Mouse (Mus musculus) thymus, adult 2 months (tissue): ENCODE measurements around the gene Etl4. TPM values are rescaled to one million over a fixed set of nuclear protein-coding genes. Genes with fewer than 3 reads are reported as not detected.

ENCODE experiments used
- DNase-seq: peaks from one replicate; pipeline ENCODE4 v3.0.0; 2021
- H3K27ac ChIP-seq: fragments of 200-500 bp; 2 replicates; pipeline ENCODE4 v1.5.1; 2012; ENCODE audit warnings: low read length, control low read depth; ENCODE audit not compliant: control insufficient read depth, insufficient read depth
- H3K27me3 ChIP-seq: fragments of 200-500 bp; 2 replicates; pipeline ENCODE4 v1.6.1; 2012; ENCODE audit warnings: mild to moderate bottlenecking, low read length, moderate library complexity, mixed read lengths; ENCODE audit not compliant: control insufficient read depth, insufficient read depth
- H3K36me3 ChIP-seq: fragments of 200-500 bp; 2 replicates; pipeline ENCODE4 v1.6.1; 2012; ENCODE audit warnings: mild to moderate bottlenecking, low read length, moderate library complexity; ENCODE audit not compliant: control insufficient read depth, insufficient read depth
- H3K4me1 ChIP-seq: fragments of 200-500 bp; replicated peaks from 2 replicates; pipeline ENCODE4 v1.6.1; 2012; ENCODE audit warnings: low read length; ENCODE audit not compliant: control insufficient read depth, insufficient read depth
- H3K4me3 ChIP-seq: fragments of 200-500 bp; 2 replicates; pipeline ENCODE4 v1.5.1; 2012; ENCODE audit warnings: mild to moderate bottlenecking, low read length, control low read depth, moderate library complexity; ENCODE audit not compliant: control insufficient read depth, insufficient read depth
- CTCF ChIP-seq: fragments of 200-500 bp; IDR thresholded peaks from 2 replicates; pipeline ENCODE4 v1.5.1; 2012; ENCODE audit warnings: mild to moderate bottlenecking, control low read depth, low read length, moderate library complexity, borderline replicate concordance; ENCODE audit not compliant: control insufficient read depth, poor library complexity, insufficient read depth; ENCODE audit errors: extremely low read depth
- POLR2A ChIP-seq: fragments of 200-500 bp; IDR thresholded peaks from 2 replicates; pipeline ENCODE4 v1.6.1; 2012; ENCODE audit warnings: mild to moderate bottlenecking, low read length, control low read depth, moderate library complexity; ENCODE audit not compliant: control insufficient read depth, poor library complexity, insufficient read depth; ENCODE audit errors: extremely low read depth
- WGBS: fragments of 180-500 bp; shearing (Covaris S2); methylation state at CpG from one replicate; pipeline ENCODE4 v1.1.7; 2018; 5-methylcytosine and 5-hydroxymethylcytosine counted together
- polyA plus RNA-seq: library from polyadenylated mRNA; depleted of rRNA; stranded (reverse); fragments of >200 nt; gene quantifications from 2 replicates; pipeline ENCODE4 v1.2.3, GENCODE M21; 2012

Etl4 gene
- polyA plus RNA-seq, 1 experiment: 9.7 TPM

GRCm38 (mm10) chr2:19919190-19919589, 9.6 kb downstream of the Etl4 start:
- DNase-seq: peak; percentile 60
- 25% methylated on average over 6 of the region's 6 CpGs for WGBS
- Histone ChIP-seq H3K27ac (no peak overlapping the region), H3K4me3 (no peak overlapping the region), H3K4me1 (no peaks in the 10 kb centered on the region), H3K36me3 (no peaks in the 10 kb centered on the region), H3K27me3 (no peaks in the 10 kb centered on the region)
- peak; percentile 81; the same call in 1 of the 2 replicates for TF ChIP-seq CTCF
- no peak for TF ChIP-seq POLR2A

GRCm38 (mm10) chr2:19930009-19930408, 20.4 kb downstream of the Etl4 start:
- 95% methylated on average over 1 of the region's 1 CpGs for WGBS
- H3K27me3 ChIP-seq: no peaks in the 10 kb centered on the region
- TF ChIP-seq POLR2A (no peak), CTCF (no peak)

GRCm38 (mm10) chr2:19933836-19934235, 24.3 kb downstream of the Etl4 start:
- no peak for TF ChIP-seq CTCF
- no peak for DNase-seq
- Histone ChIP-seq H3K27ac (no peak overlapping the region), H3K36me3 (no peaks in the 10 kb centered on the region), H3K4me1 (no peaks in the 10 kb centered on the region), H3K4me3 (no peak overlapping the region), H3K27me3 (no peaks in the 10 kb centered on the region)
- WGBS: 98% methylated on average over 1 of the region's 1 CpGs

More at GRCm38 (mm10) chr2:19930009-19930408, 20.4 kb downstream of the Etl4 start:
- H3K27ac ChIP-seq: no peak overlapping the region
- H3K4me3 ChIP-seq: no peak overlapping the region
- H3K4me1 ChIP-seq: no peaks in the 10 kb centered on the region
- no peak for DNase-seq
- H3K36me3 ChIP-seq: no peaks in the 10 kb centered on the region

GRCm38 (mm10) chr2:19945205-19945604, 35.6 kb downstream of the Etl4 start:
- H3K27ac ChIP-seq: no peak overlapping the region
- H3K4me3 ChIP-seq: no peak overlapping the region
- no peaks in the 10 kb centered on the region for H3K36me3 ChIP-seq
- H3K27me3 ChIP-seq: no peaks in the 10 kb centered on the region
- DNase-seq: no peak
- TF ChIP-seq POLR2A (no peak), CTCF (no peak)
- no peaks in the 10 kb centered on the region for H3K4me1 ChIP-seq
- WGBS: 92% methylated on average over 6 of the region's 6 CpGs

GRCm38 (mm10) chr2:19953028-19953427, 43.4 kb downstream of the Etl4 start:
- no peak overlapping the region for H3K27ac ChIP-seq

GRCm38 (mm10) chr2:19966445-19966844, 56.9 kb downstream of the Etl4 start:
- no peak for DNase-seq
- no peaks in the 10 kb centered on the region for H3K36me3 ChIP-seq
- no peaks in the 10 kb centered on the region for H3K27me3 ChIP-seq
- WGBS: 60% methylated on average over 7 of the region's 7 CpGs
- no peaks in the 10 kb centered on the region for H3K4me1 ChIP-seq
- TF ChIP-seq CTCF: no peak
- no peak for TF ChIP-seq POLR2A
- H3K4me3 ChIP-seq: no peak overlapping the region
- no peak overlapping the region for H3K27ac ChIP-seq

More at GRCm38 (mm10) chr2:19953028-19953427, 43.4 kb downstream of the Etl4 start:
- DNase-seq: no peak
- no peaks in the 10 kb centered on the region for H3K4me1 ChIP-seq
- TF ChIP-seq CTCF (no peak), POLR2A (no peak)
- H3K4me3 ChIP-seq: no peak overlapping the region
- 87% methylated on average over 2 of the region's 2 CpGs for WGBS
- H3K36me3 ChIP-seq: no peaks in the 10 kb centered on the region
- H3K27me3 ChIP-seq: no peaks in the 10 kb centered on the region

- Histone ChIP-seq H3K27me3 (no peaks in the 10 kb centered on the region), H3K4me1 (no peaks in the 10 kb centered on the region), H3K36me3 (no peaks in the 10 kb centered on the region), H3K4me3 (no peak overlapping the region), H3K27ac (no peak overlapping the region)
- 89% methylated on average over 4 of the region's 4 CpGs for WGBS
- no peak for DNase-seq
- no peak for TF ChIP-seq POLR2A
- no peak for TF ChIP-seq CTCF
Measured at GRCm38 (mm10) chr2:20037671-20038070, 128.1 kb downstream of the Etl4 start.
